Mouse (Mus musculus) midbrain, embryonic 16.5 days (tissue): ENCODE results near the gene Sema5a. TPM values are rescaled to one million over a fixed set of nuclear protein-coding genes. Genes with fewer than 3 reads are reported as not detected.

ENCODE experiments used
- ATAC-seq: fragments of 200-750 bp; cut with Nextera tagmentation; 2 replicates; pipeline ENCODE4 v1.8.0; 2017; ENCODE audit warnings: moderate TSS enrichment
- H3K27ac ChIP-seq: fragments of 300-500 bp; sonication (generic); 2 replicates; pipeline ENCODE4 v1.5.1; 2014; ENCODE audit warnings: mild to moderate bottlenecking, low read length, mixed read lengths
- H3K27me3 ChIP-seq: fragments of 300-500 bp; sonication (generic); 2 replicates; pipeline ENCODE4 v1.6.1; 2014; ENCODE audit warnings: low read depth, low read length, mixed read lengths; ENCODE audit not compliant: control insufficient read depth, insufficient read depth
- H3K36me3 ChIP-seq: fragments of 300-500 bp; sonication (generic); 2 replicates; pipeline ENCODE4 v1.6.1; 2014; ENCODE audit warnings: mild to moderate bottlenecking, low read length, moderate library complexity, mixed read lengths; ENCODE audit not compliant: control insufficient read depth, insufficient read depth
- H3K4me1 ChIP-seq: fragments of 300-500 bp; sonication (generic); 2 replicates; pipeline ENCODE4 v1.6.1; 2014; ENCODE audit warnings: mild to moderate bottlenecking, low read length, mixed read lengths; ENCODE audit not compliant: control insufficient read depth, insufficient read depth
- H3K4me2 ChIP-seq: fragments of 300-500 bp; sonication (generic); 2 replicates; pipeline ENCODE4 v1.6.1; 2014; ENCODE audit warnings: mild to moderate bottlenecking, low read length, mixed read lengths
- H3K4me3 ChIP-seq: fragments of 300-500 bp; sonication (generic); 2 replicates; pipeline ENCODE4 v1.5.1; 2014; ENCODE audit warnings: low read depth, mild to moderate bottlenecking, low read length, moderate library complexity, mixed read lengths
- H3K9ac ChIP-seq: fragments of 300-500 bp; sonication (generic); 2 replicates; pipeline ENCODE4 v1.6.1; 2014; ENCODE audit warnings: low read depth, low read length, mixed read lengths
- H3K9me3 ChIP-seq: fragments of 300-500 bp; sonication (generic); replicated peaks from 2 replicates; pipeline ENCODE4 v1.6.1; 2014; ENCODE audit warnings: mild to moderate bottlenecking, low read length, mixed read lengths; ENCODE audit not compliant: control insufficient read depth, poor library complexity, severe bottlenecking
- WGBS: fragments of 180-500 bp; shearing (Covaris S2); extraction: QIAGEN DNeasy Blood & Tissue Kit; methylation state at CpG from one replicate; pipeline ENCODE4 v1.1.7; 2014; 5-methylcytosine and 5-hydroxymethylcytosine counted together
- polyA plus RNA-seq: library from polyadenylated mRNA; unstranded; fragments of >200 nt; fragmentation: Nextera tagmentation; extraction: Ambion mirVana; gene quantifications from 2 replicates; pipeline ENCODE4 v1.2.1, GENCODE M21; 2015

Sema5a gene
- polyA plus RNA-seq, 1 experiment from 2014 or later, result 7.1 TPM

DNA sequence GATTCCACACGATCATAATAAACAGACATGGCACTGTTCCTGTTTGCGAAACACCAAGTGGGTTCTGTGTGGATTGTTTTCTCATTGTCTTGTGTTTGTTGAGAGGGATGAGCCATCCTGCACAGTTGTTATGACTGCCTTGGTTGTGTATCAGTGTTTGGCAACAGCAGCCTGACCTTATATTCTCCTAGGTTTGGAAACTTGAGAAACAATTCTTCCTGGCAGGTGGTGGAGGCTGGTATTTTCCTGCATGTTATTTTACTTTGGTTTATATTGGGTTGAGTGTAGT is 292.8 kb downstream of the Sema5a start:
- WGBS, result 86% methylated on average over 2 of the region's 2 CpGs
- Histone ChIP-seq H3K4me1 (no peaks in the 10 kb centered on the region), H3K27ac (no peak overlapping the region), H3K36me3 (no peaks in the 10 kb centered on the region), H3K4me3 (no peak overlapping the region), H3K27me3 (no peaks in the 10 kb centered on the region), H3K9me3 (no peaks in the 10 kb centered on the region), H3K9ac (no peak overlapping the region), H3K4me2 (no peak overlapping the region)
- ATAC-seq, result no peak

- no peaks in the 10 kb centered on the region for H3K27me3 ChIP-seq
- no peak overlapping the region for H3K4me2 ChIP-seq
- no peak for ATAC-seq
- 80% methylated on average over 3 of the region's 3 CpGs for WGBS
- H3K4me1 ChIP-seq, result no peaks in the 10 kb centered on the region
- H3K9me3 ChIP-seq, result no peaks in the 10 kb centered on the region
- no peak overlapping the region for H3K9ac ChIP-seq
- no peak overlapping the region for H3K27ac ChIP-seq
- no peak overlapping the region for H3K4me3 ChIP-seq
- no peaks in the 10 kb centered on the region for H3K36me3 ChIP-seq
These were observed 293.5 kb downstream of the Sema5a start for GRCm38 (mm10) chr15:32538092-32538491.

DNA sequence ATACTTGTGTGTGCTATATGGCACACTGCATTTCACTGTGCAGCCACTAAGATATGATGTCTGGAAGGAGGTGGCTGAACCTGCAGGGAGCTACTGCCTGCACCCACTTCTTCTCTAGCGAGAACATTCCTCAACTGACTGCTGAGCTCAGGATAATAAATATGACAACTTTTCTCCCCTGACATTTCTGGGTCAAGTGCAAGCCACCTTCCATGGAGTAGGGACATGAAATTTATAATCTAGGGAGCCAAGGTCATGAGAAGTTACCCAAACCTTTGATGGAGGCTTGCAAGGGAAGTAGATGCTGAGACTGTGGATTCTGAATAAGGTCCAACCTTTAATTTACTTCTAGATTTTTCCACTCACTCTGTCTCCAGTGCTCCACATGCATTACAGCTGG is 298.1 kb downstream of the Sema5a start:
- WGBS, result 85% methylated on average over 1 of the region's 1 CpGs

GRCm38 (mm10) chr15:32543181-32543580 is 298.6 kb downstream of the Sema5a start:
- Histone ChIP-seq H3K9me3 (no peaks in the 10 kb centered on the region), H3K27ac (no peak overlapping the region), H3K4me1 (no peaks in the 10 kb centered on the region), H3K9ac (no peak overlapping the region), H3K36me3 (no peaks in the 10 kb centered on the region), H3K4me3 (no peak overlapping the region), H3K27me3 (no peaks in the 10 kb centered on the region), H3K4me2 (no peak overlapping the region)
- 89% methylated on average over 3 of the region's 3 CpGs for WGBS
- ATAC-seq, result no peak

More for the DNA sequence above, 298.1 kb downstream of the Sema5a start:
- no peak overlapping the region for H3K4me3 ChIP-seq
- no peaks in the 10 kb centered on the region for H3K36me3 ChIP-seq
- H3K27ac ChIP-seq, result no peak overlapping the region
- no peak overlapping the region for H3K9ac ChIP-seq
- H3K9me3 ChIP-seq, result no peaks in the 10 kb centered on the region
- no peaks in the 10 kb centered on the region for H3K27me3 ChIP-seq
- ATAC-seq, result no peak
- no peak overlapping the region for H3K4me2 ChIP-seq
- no peaks in the 10 kb centered on the region for H3K4me1 ChIP-seq

GRCm38 (mm10) chr15:32545455-32545854 is 300.8 kb downstream of the Sema5a start:
- no peaks in the 10 kb centered on the region for H3K27me3 ChIP-seq
- no peak overlapping the region for H3K4me2 ChIP-seq
- no peak overlapping the region for H3K27ac ChIP-seq
- 63% methylated on average over 3 of the region's 3 CpGs for WGBS
- no peaks in the 10 kb centered on the region for H3K9me3 ChIP-seq
- no peak for ATAC-seq
- no peak overlapping the region for H3K9ac ChIP-seq
- H3K4me3 ChIP-seq, result no peak overlapping the region
- no peaks in the 10 kb centered on the region for H3K36me3 ChIP-seq
- H3K4me1 ChIP-seq, result no peaks in the 10 kb centered on the region

DNA sequence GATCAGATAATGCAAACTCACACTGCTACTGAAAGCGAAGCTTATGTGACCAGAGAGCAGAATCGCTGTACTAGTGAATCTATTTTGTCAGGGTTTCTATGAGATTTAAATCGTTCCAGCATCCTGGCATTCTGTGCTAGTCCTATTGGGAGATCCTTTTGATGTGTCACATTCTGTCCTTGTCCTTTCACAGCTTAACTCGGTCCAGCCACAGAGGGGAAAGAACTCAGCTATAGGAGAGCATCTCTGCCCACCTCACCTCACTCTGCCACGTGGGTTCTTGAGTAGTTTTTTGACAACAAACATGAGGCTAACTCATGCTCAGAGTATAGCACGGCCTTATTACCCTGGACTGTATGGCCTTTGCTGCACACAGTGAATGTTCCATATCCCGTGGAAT is 302.1 kb downstream of the Sema5a start:
- Histone ChIP-seq H3K9me3 (no peaks in the 10 kb centered on the region), H3K36me3 (no peaks in the 10 kb centered on the region), H3K27ac (no peak overlapping the region), H3K9ac (no peak overlapping the region), H3K4me1 (no peaks in the 10 kb centered on the region), H3K4me2 (no peak overlapping the region), H3K27me3 (no peaks in the 10 kb centered on the region), H3K4me3 (no peak overlapping the region)
- ATAC-seq, result no peak
- 70% methylated on average over 7 of the region's 7 CpGs for WGBS

DNA sequence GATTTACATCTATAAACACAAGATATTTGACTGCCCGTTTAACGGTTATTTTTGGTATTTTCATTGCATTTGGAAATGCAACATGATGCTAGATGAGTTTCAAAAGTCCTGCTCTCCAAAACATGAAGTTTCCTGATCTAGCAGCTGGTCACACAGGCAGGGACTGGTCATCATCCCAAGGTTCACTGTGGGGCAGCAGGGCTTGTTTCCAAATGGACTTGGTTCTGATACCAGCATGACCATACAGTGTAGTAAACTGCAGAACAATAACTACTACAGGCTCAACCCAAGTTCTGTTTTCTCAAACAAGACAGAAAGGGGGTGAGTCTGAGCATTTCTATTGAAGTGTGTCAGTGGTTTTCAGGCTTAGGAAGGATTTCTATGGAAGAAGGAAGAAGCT is 314.3 kb downstream of the Sema5a start:
- Histone ChIP-seq H3K36me3 (no peaks in the 10 kb centered on the region), H3K27me3 (no peaks in the 10 kb centered on the region), H3K9me3 (no peaks in the 10 kb centered on the region), H3K4me2 (no peak overlapping the region), H3K9ac (no peak overlapping the region), H3K27ac (no peak overlapping the region), H3K4me3 (no peak overlapping the region), H3K4me1 (no peaks in the 10 kb centered on the region)
- 95% methylated on average over 2 of the region's 2 CpGs for WGBS
- ATAC-seq, result no peak

DNA sequence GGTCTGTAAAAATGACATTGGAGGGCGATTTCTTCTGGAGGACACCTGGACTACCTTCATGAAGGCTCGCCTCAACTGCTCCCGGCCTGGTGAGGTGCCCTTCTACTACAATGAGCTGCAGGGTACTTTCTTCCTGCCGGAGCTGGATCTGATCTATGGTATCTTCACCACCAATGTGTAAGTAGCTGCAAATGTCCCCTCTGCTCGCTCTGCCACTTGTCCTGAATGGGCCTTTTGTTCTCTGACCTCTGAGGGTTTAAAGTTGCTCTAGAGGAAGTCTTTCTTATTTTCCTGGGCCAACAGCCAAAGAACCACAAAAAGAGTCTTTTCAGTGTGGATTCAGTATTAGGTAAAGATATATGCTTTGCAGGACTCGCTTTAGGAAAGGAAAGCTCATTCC is 318.0 kb downstream of the Sema5a start:
- H3K4me1 ChIP-seq, result no peaks in the 10 kb centered on the region
- H3K4me2 ChIP-seq, result no peak overlapping the region
- H3K27me3 ChIP-seq, result no peaks in the 10 kb centered on the region
- ATAC-seq, result no peak
- no peaks in the 10 kb centered on the region for H3K9me3 ChIP-seq
- no peak overlapping the region for H3K27ac ChIP-seq
- 61% methylated on average over 6 of the region's 6 CpGs for WGBS
- no peak overlapping the region for H3K9ac ChIP-seq
- H3K36me3 ChIP-seq, result no peaks in the 10 kb centered on the region
- no peak overlapping the region for H3K4me3 ChIP-seq

- 69% methylated on average over 3 of the region's 3 CpGs for WGBS
- Histone ChIP-seq H3K4me3 (no peak overlapping the region), H3K27me3 (no peaks in the 10 kb centered on the region), H3K9ac (no peak overlapping the region), H3K36me3 (no peaks in the 10 kb centered on the region), H3K27ac (no peak overlapping the region), H3K9me3 (no peaks in the 10 kb centered on the region), H3K4me1 (no peaks in the 10 kb centered on the region), H3K4me2 (no peak overlapping the region)
- ATAC-seq, result 0 out of 2 replicates have a peak, but pooled peaks have one; percentile 21
These were observed 323.7 kb downstream of the Sema5a start for GRCm38 (mm10) chr15:32568181-32568857.
